Mouse (Mus musculus) embryo, embryonic 10.5 days (tissue): ENCODE measurements around the gene Naa25.
A peak's percentile ranks its signal among the peaks of the same experiment; 100 is the strongest.

Experiments
- DNase-seq: peaks from one replicate; pipeline ENCODE4 v3.0.0-alpha.2; 2015; ENCODE audit warnings: low spot score

Gene Naa25

GRCm38 (mm10) chr5:121393402-121393801, 4.3 kb upstream of the Naa25 start:
- no peak for DNase-seq

- no peak for DNase-seq
Observed at GRCm38 (mm10) chr5:121395621-121396020, 2.1 kb upstream of the Naa25 start.

- peak; percentile 73 for DNase-seq
Observed at GRCm38 (mm10) chr5:121398146-121398964, 619 bp downstream of the Naa25 start.

GRCm38 (mm10) chr5:121398965-121399462, 1.3 kb downstream of the Naa25 start:
- DNase-seq: no peak

- DNase-seq: no peak
Observed at GRCm38 (mm10) chr5:121399540-121399939, 1.8 kb downstream of the Naa25 start.

GRCm38 (mm10) chr5:121400064-121400463, 2.3 kb downstream of the Naa25 start:
- DNase-seq: no peak

GRCm38 (mm10) chr5:121400849-121401248, 3.1 kb downstream of the Naa25 start:
- no peak for DNase-seq

GRCm38 (mm10) chr5:121407856-121408255, 10.1 kb downstream of the Naa25 start:
- DNase-seq: no peak

GRCm38 (mm10) chr5:121410975-121411374, 13.2 kb downstream of the Naa25 start:
- DNase-seq: no peak

- DNase-seq: no peak
Observed at GRCm38 (mm10) chr5:121420721-121421120, 23.0 kb downstream of the Naa25 start.

GRCm38 (mm10) chr5:121422787-121423186, 25.1 kb downstream of the Naa25 start:
- no peak for DNase-seq

- DNase-seq: no peak
Observed at GRCm38 (mm10) chr5:121423297-121423696, 25.6 kb downstream of the Naa25 start.

GRCm38 (mm10) chr5:121428954-121429353, 31.2 kb downstream of the Naa25 start:
- DNase-seq: no peak

- DNase-seq: no peak
Observed at GRCm38 (mm10) chr5:121438131-121438530, 40.4 kb downstream of the Naa25 start.

- DNase-seq: no peak
Observed at GRCm38 (mm10) chr5:121438756-121439155, 41.0 kb downstream of the Naa25 start.

- peak; percentile 70 for DNase-seq
Observed at GRCm38 (mm10) chr5:121443548-121443947, 45.8 kb downstream of the Naa25 start.

- DNase-seq: no peak
Observed at GRCm38 (mm10) chr5:121444870-121445269, 47.1 kb downstream of the Naa25 start.

- no peak for DNase-seq
Observed at GRCm38 (mm10) chr5:121448450-121448849, 50.7 kb downstream of the Naa25 start.

GRCm38 (mm10) chr5:121449976-121450375, 52.2 kb downstream of the Naa25 start:
- DNase-seq: peak; percentile 74

GRCm38 (mm10) chr5:121450476-121450875, 52.7 kb downstream of the Naa25 start:
- no peak for DNase-seq

GRCm38 (mm10) chr5:121451203-121451602, 53.5 kb downstream of the Naa25 start:
- no peak for DNase-seq

GRCm38 (mm10) chr5:121451644-121452025, 53.9 kb downstream of the Naa25 start, which contains the start of gene Tmem116:
Tmem116 (plus strand) TSS chr5:121451893.
- peak; percentile 75 for DNase-seq

- peak; percentile 95 for DNase-seq
Observed at GRCm38 (mm10) chr5:121452026-121452869, 54.5 kb downstream of the Naa25 start, which contains the start of gene Erp29. Erp29 (minus strand) TSS chr5:121452506.
